Comparison of ENCODE assay signal across 14 mouse cellular contexts in the genomic region with DNA sequence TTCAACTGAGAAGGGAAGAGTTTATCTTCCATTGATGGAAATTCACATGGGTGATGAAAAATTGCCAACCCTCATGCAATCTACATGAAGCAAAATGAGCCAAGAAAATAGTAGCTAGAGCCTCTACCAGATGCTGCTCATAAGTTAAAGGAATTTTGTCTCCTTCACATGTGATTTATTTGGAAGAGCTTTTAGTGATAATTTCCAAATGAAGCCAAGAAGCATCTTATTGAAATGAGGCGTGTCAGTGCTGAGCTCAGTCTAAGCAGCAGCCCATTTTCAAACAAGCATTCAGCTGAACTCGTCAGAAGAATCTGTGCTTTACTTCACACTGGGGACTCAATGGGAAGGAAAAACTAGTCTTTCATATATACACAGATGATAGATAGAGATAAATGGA.
"Had no signal": no experiment of that assay in that cellular context is flagged by ENCODE, and none has a peak within 500 bp of the region (broad histone marks: within the 10 kb centered on the region; RNA-seq: fewer than 3 reads in every experiment).

No protein-coding gene starts in this region.

- H3K36me3 ChIP-seq: liver, embryonic 13.5 days; midbrain, embryonic 10.5 days; stomach, embryonic 15.5 days had no signal

- DNase-seq: kidney, adult 9 months; kidney, postnatal 10 days; kidney, postnatal 4 days; liver; liver, embryonic 13.5 days; lung, adult 18-20 months; lung, postnatal 36 days; right cerebral cortex, postnatal 14 days; thymus, adult 2 months; thymus, postnatal 25 days had no signal

- H3K9ac ChIP-seq: liver, embryonic 13.5 days; stomach, embryonic 15.5 days had no signal

- H3K4me1 ChIP-seq: midbrain, embryonic 10.5 days; stomach, embryonic 15.5 days had no signal

- H3K4me3 ChIP-seq: layer of hippocampus, adult 2 months; left cerebral cortex, adult 2 months; liver, embryonic 13.5 days; midbrain, embryonic 10.5 days; stomach, embryonic 15.5 days had no signal

- H3K4me2 ChIP-seq: liver, embryonic 13.5 days; stomach, embryonic 15.5 days had no signal

- H3K27me3 ChIP-seq: liver, embryonic 13.5 days; stomach, embryonic 15.5 days had no signal

- H3K9me3 ChIP-seq: liver, embryonic 13.5 days; midbrain, embryonic 10.5 days; stomach, embryonic 15.5 days had no signal

- H3K27ac ChIP-seq: layer of hippocampus, adult 2 months; left cerebral cortex, adult 2 months; liver, embryonic 13.5 days; midbrain, embryonic 10.5 days; stomach, embryonic 15.5 days had no signal
